Mouse (Mus musculus) stomach, embryonic 16.5 days (tissue): ENCODE results near the gene Atp5j. TPM values are rescaled to one million over a fixed set of nuclear protein-coding genes. Genes with fewer than 3 reads are reported as not detected.

Experiments
- ATAC-seq: fragments of 200-750 bp; cut with Nextera tagmentation; 2 replicates; pipeline ENCODE4 v1.8.0; 2017; ENCODE audit warnings: moderate number of reproducible peaks, moderate TSS enrichment; ENCODE audit not compliant: insufficient read depth, low FRiP score
- H3K27ac ChIP-seq: fragments of 300-500 bp; sonication (generic); 2 replicates; pipeline ENCODE4 v1.5.1; 2014; ENCODE audit warnings: low read length
- H3K27me3 ChIP-seq: fragments of 300-500 bp; sonication (generic); 2 replicates; pipeline ENCODE4 v1.6.1; 2014; ENCODE audit warnings: low read length, control low read depth, mixed read lengths; ENCODE audit not compliant: control insufficient read depth, insufficient read depth
- H3K36me3 ChIP-seq: fragments of 300-500 bp; sonication (generic); 2 replicates; pipeline ENCODE4 v1.6.1; 2014; ENCODE audit warnings: low read length; ENCODE audit not compliant: control insufficient read depth, insufficient read depth
- H3K4me1 ChIP-seq: fragments of 300-500 bp; sonication (generic); 2 replicates; pipeline ENCODE4 v1.6.1; 2014; ENCODE audit warnings: low read length, control low read depth, mixed read lengths; ENCODE audit not compliant: control insufficient read depth, insufficient read depth
- H3K4me2 ChIP-seq: fragments of 300-500 bp; sonication (generic); 2 replicates; pipeline ENCODE4 v1.6.1; 2014; ENCODE audit warnings: low read depth, low read length, mixed read lengths
- H3K4me3 ChIP-seq: fragments of 300-500 bp; sonication (generic); replicated peaks from 2 replicates; pipeline ENCODE4 v1.5.1; 2014; ENCODE audit warnings: mild to moderate bottlenecking, low read length
- H3K9ac ChIP-seq: fragments of 300-500 bp; sonication (generic); 2 replicates; pipeline ENCODE4 v1.6.1; 2014; ENCODE audit warnings: low read length
- H3K9me3 ChIP-seq: fragments of 300-500 bp; sonication (generic); replicated peaks from 2 replicates; pipeline ENCODE4 v1.6.1; 2016; ENCODE audit warnings: low read length, control low read depth; ENCODE audit not compliant: control insufficient read depth
- WGBS: fragments of 180-500 bp; shearing (Covaris S2); extraction: QIAGEN DNeasy Blood & Tissue Kit; methylation state at CpG from one replicate; pipeline ENCODE4 v1.1.7; 2014; 5-methylcytosine and 5-hydroxymethylcytosine counted together
- polyA plus RNA-seq: library from polyadenylated mRNA; unstranded; fragments of >200 nt; fragmentation: Nextera tagmentation; extraction: Ambion mirVana; gene quantifications from 2 replicates; pipeline ENCODE4 v1.2.1, GENCODE M21; 2015

Gene Atp5j
- polyA plus RNA-seq, 1 experiment from 2014 or later = 927 TPM

DNA sequence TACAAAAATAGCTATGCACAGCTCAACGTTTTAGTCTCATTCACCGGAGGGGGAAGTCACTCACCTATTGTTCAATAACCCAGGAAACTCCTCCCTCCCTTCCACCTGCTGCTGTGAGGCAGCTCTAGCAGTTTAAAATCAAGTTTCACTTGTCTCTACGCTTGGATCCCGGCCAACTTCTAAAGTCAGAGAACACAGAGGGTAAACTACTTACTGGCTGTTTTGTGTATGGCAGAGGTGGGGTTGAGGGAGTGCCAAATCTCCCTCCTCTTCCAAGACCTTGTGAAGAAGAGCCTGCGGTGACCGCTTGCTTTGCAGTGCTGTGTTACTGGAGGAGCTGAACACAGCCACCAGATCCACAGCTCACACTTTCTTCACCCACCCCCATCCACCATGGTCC is 10.4 kb downstream of the Atp5j start:
- Histone ChIP-seq H3K36me3 (0 out of 2 replicates have a peak, but pooled peaks cover 19% of the 10 kb centered on the region), H3K27ac (peak overlapping the region; percentile 84), H3K27me3 (no peaks in the 10 kb centered on the region), H3K9me3 (no peaks in the 10 kb centered on the region), H3K4me3 (no peak overlapping the region), H3K9ac (no peak overlapping the region), H3K4me1 (0 out of 2 replicates have a peak, but pooled peaks cover 4% of the 10 kb centered on the region), H3K4me2 (0 out of 2 replicates have a peak overlapping the region, but pooled peaks have one; percentile 15)
- 60% methylated on average over 6 of the region's 6 CpGs for WGBS
- peak; percentile 94 for ATAC-seq

DNA sequence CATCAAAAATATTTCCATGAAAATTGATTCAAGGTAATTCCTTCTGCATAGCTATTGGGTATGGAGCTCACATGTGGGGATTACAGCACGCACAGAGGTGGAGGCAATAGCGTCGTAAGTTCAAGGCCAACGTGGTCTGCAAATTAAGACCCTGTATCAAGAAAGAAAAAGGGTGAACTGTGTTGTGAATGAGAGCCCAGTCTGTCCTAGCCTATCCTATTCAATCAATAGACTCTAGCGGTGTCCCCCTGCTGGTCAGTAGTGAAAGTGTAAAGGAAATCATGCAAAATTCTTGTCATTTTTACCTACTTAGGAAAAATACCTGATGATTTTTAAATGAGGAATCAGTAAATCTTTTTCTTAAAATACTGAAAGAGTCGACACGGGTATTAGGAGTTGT is 18.0 kb downstream of the Atp5j start:
- WGBS = 36% methylated on average over 7 of the region's 7 CpGs
- ATAC-seq = no peak
- Histone ChIP-seq H3K27me3 (no peaks in the 10 kb centered on the region), H3K27ac (no peak overlapping the region), H3K9me3 (no peaks in the 10 kb centered on the region), H3K4me1 (no peaks in the 10 kb centered on the region), H3K9ac (no peak overlapping the region), H3K4me2 (no peak overlapping the region), H3K36me3 (no peaks in the 10 kb centered on the region), H3K4me3 (no peak overlapping the region)

DNA sequence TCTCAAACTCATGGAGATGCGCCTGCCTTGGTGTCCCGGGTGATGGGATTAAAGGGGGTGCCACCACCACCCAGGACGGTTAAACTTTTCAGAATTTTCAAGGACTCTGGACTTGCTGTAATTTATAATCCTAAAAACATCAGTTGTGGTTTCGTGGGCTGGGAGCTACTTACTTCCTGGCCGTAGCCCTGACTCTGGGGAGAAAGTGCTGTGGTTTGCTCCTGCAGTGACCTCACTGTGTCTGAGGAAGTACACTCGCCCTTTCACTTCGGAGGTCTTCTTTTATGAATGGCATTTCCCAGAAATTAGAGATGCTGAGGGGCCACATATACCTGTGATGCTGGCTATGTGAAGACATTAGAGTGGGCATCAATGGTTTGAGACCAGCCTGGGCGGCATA is 20.9 kb downstream of the Atp5j start:
- WGBS = 73% methylated on average over 8 of the region's 8 CpGs
- H3K9ac ChIP-seq = no peak overlapping the region
- no peaks in the 10 kb centered on the region for H3K36me3 ChIP-seq
- ATAC-seq = no peak
- no peak overlapping the region for H3K4me2 ChIP-seq
- H3K4me3 ChIP-seq = no peak overlapping the region
- no peaks in the 10 kb centered on the region for H3K9me3 ChIP-seq
- no peak overlapping the region for H3K27ac ChIP-seq
- no peaks in the 10 kb centered on the region for H3K27me3 ChIP-seq
- no peaks in the 10 kb centered on the region for H3K4me1 ChIP-seq

DNA sequence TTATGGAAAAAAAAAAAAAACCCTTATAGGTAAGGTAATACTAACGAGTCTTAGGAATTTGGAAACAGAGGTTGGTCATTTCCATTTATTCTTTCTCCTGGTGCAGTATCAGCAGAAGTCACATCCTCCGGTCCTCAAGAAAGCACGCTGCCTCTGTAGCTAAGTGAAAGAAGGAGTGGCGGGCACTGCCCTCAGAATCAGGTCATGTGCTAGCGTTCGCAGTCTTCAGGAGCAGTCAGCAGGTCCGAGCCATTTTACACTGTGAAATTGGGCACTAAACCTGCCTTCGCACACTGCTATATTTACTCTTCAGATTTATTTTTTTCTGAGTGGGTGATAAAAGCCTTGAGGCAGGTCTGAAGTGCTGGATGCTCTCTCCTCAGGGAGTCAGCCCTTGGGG is 21.6 kb downstream of the Atp5j start:
- no peak overlapping the region for H3K27ac ChIP-seq
- H3K27me3 ChIP-seq = no peaks in the 10 kb centered on the region
- H3K9ac ChIP-seq = no peak overlapping the region
- no peaks in the 10 kb centered on the region for H3K36me3 ChIP-seq
- H3K4me1 ChIP-seq = no peaks in the 10 kb centered on the region
- H3K9me3 ChIP-seq = no peaks in the 10 kb centered on the region
- no peak overlapping the region for H3K4me2 ChIP-seq
- WGBS = 70% methylated on average over 8 of the region's 8 CpGs
- ATAC-seq = no peak
- no peak overlapping the region for H3K4me3 ChIP-seq

DNA sequence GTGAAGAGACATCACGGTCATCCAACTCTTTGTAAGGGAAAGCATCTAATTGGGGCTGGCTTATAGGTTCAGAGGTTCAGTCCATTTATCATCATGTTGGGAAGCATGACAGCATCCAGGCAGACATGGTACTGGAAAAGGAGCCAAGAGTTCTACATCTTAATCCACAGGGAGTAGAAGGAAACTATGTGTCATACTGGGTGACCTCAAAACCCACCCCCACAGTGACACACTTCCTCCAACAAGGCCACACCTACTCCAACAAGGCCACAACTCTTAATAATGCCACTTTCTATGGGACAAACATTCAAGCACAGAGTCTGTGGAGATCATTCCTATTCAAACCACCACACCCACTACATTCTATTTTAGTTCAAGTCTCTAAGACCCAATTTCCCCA is 25.2 kb downstream of the Atp5j start:
- ATAC-seq = no peak
- Histone ChIP-seq H3K4me1 (no peaks in the 10 kb centered on the region), H3K9me3 (no peaks in the 10 kb centered on the region), H3K27ac (no peak overlapping the region), H3K9ac (no peak overlapping the region), H3K36me3 (no peaks in the 10 kb centered on the region), H3K4me3 (no peak overlapping the region), H3K4me2 (no peak overlapping the region), H3K27me3 (no peaks in the 10 kb centered on the region)
- 76% methylated on average over 1 of the region's 1 CpGs for WGBS

DNA sequence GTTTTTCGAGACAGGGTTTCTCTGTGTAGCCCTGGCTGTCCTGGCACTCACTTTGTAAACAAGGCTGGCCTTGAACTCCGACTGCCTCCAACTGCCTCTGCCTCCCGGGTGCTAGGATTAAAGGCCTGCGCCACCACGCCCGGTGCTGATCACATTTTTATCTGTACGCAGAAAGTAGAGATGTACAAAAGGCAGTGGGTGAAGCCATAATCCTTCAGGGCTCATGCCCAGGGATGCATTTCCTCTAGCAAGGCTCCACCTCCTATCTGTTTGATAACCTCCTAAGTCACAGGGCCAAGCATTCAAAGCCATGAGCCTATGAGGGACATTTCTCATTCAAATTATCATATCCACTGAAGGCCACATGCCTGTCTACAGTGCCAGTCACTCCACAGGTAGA is 27.6 kb downstream of the Atp5j start:
- 89% methylated on average over 7 of the region's 7 CpGs for WGBS
- H3K4me2 ChIP-seq = no peak overlapping the region
- no peaks in the 10 kb centered on the region for H3K4me1 ChIP-seq
- no peak for ATAC-seq
- H3K36me3 ChIP-seq = no peaks in the 10 kb centered on the region
- H3K9me3 ChIP-seq = no peaks in the 10 kb centered on the region
- no peak overlapping the region for H3K9ac ChIP-seq
- no peak overlapping the region for H3K4me3 ChIP-seq
- no peaks in the 10 kb centered on the region for H3K27me3 ChIP-seq
- no peak overlapping the region for H3K27ac ChIP-seq

DNA sequence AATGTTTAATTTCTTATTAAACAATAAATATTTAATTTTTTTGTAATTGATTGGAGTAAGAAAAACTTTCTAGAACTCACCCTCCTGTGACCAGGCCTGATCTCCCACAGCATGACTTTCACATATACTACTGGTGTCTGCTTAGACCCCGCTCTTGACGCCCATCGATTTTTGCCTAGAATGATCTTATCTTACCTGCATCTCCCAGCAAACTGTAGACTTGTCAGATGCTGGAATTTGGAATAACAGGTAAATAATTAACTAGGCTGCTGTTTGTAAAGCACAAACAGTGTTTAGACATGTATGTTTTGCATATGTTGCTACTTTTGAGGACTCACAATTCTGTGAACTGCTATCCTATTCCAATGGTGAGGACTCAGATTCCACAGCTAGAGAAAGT is 29.2 kb downstream of the Atp5j start:
- H3K27me3 ChIP-seq = no peaks in the 10 kb centered on the region
- H3K4me3 ChIP-seq = no peak overlapping the region
- H3K9me3 ChIP-seq = no peaks in the 10 kb centered on the region
- H3K9ac ChIP-seq = no peak overlapping the region
- H3K4me1 ChIP-seq = no peaks in the 10 kb centered on the region
- H3K36me3 ChIP-seq = no peaks in the 10 kb centered on the region
- H3K4me2 ChIP-seq = no peak overlapping the region
- H3K27ac ChIP-seq = no peak overlapping the region
- no peak for ATAC-seq
- 82% methylated on average over 3 of the region's 3 CpGs for WGBS

DNA sequence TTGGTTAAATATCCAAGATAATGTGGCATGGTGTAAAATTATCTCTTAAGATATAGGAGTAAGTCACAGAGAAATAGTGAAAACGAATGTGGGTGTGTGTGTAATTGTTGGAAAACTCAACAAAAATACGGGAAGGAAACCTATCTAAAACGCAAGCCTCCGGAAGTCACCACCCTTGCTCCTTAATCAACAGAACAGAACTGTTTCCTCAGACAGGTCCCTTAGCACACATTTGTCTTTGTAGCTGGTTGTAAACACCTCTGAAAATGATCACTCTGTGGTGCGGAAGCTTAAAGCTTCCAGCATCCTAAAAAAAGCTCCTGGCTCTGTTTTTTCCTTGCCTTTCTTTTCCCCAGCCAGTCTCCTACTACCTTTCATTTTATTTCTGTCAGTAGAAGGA is 30.6 kb downstream of the Atp5j start:
- no peak overlapping the region for H3K4me2 ChIP-seq
- H3K9me3 ChIP-seq = no peaks in the 10 kb centered on the region
- ATAC-seq = no peak
- H3K4me3 ChIP-seq = no peak overlapping the region
- H3K9ac ChIP-seq = no peak overlapping the region
- H3K36me3 ChIP-seq = no peaks in the 10 kb centered on the region
- H3K27me3 ChIP-seq = no peaks in the 10 kb centered on the region
- no peaks in the 10 kb centered on the region for H3K4me1 ChIP-seq
- H3K27ac ChIP-seq = no peak overlapping the region
- WGBS = 58% methylated on average over 5 of the region's 5 CpGs

DNA sequence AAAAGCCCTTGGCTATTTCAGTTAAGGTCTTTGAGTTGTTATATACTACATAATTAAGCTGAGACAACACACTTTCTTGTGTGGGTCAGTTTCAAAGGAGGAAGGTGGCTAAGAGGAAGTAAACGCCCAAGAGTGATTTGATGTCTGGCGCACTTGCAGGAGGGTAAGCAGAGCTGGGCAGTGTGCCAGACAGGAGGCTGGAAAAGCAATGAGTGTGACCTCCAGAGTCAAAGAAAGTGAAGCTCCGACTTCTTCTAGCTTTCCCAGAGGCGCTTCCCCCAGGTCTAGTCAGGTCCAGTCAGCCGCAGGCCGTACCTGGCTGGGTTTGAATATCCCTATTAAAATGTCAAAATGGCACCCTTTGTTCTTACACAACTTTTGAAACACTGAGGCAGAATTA is 33.2 kb downstream of the Atp5j start:
- no peaks in the 10 kb centered on the region for H3K36me3 ChIP-seq
- H3K4me2 ChIP-seq = no peak overlapping the region
- no peaks in the 10 kb centered on the region for H3K9me3 ChIP-seq
- H3K27ac ChIP-seq = no peak overlapping the region
- peak; percentile 62; the same call in 1 of the 2 replicates for ATAC-seq
- H3K4me1 ChIP-seq = no peaks in the 10 kb centered on the region
- no peaks in the 10 kb centered on the region for H3K27me3 ChIP-seq
- no peak overlapping the region for H3K4me3 ChIP-seq
- 42% methylated on average over 6 of the region's 6 CpGs for WGBS
- H3K9ac ChIP-seq = no peak overlapping the region

DNA sequence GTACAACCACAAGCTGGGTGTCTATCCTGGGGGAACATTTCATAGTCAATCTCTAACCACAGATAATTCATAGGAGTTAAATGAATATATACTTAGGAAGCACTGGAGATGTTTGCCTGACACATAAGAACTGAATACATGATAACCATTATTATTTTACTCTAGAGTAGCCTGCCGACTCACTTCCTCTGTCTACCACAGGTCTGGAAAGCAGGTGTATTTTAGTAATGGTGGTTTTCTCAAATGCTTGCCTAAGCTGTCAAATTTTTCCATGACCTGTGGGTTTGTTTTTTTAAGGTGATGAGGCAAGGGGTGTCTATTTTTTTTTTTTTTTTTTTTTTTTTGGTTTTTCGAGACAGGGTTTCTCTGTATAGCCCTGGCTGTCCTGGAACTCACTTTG is 35.4 kb downstream of the Atp5j start:
- WGBS = 87% methylated on average over 1 of the region's 2 CpGs
- no peaks in the 10 kb centered on the region for H3K9me3 ChIP-seq

More for the DNA sequence above, 35.4 kb downstream of the Atp5j start:
- no peak overlapping the region for H3K4me2 ChIP-seq
- no peak for ATAC-seq
- H3K27me3 ChIP-seq = no peaks in the 10 kb centered on the region
- no peaks in the 10 kb centered on the region for H3K36me3 ChIP-seq
- H3K9ac ChIP-seq = no peak overlapping the region
- no peak overlapping the region for H3K4me3 ChIP-seq
- H3K4me1 ChIP-seq = no peaks in the 10 kb centered on the region
- no peak overlapping the region for H3K27ac ChIP-seq
